Mouse (Mus musculus) layer of hippocampus, postnatal 14 days (tissue): Measurements from ENCODE around the gene Hs2st1. TPM values are rescaled to one million over a fixed set of nuclear protein-coding genes. Genes with fewer than 3 reads are reported as not detected.
A peak's percentile ranks its signal among the peaks of the same experiment; 100 is the strongest.

ENCODE experiments used
- DNase-seq, 2 experiments: peaks; one replicate each; pipeline ENCODE4 v3.0.0; 2021 to 2022; ENCODE audit warnings: low spot score in 2 of 2, mixed read lengths in 1 of 2
- total RNA-seq, 2 experiments: library from RNA; stranded (reverse); gene quantifications; 2 replicates each; pipeline ENCODE4 v1.2.3; 2021

The Hs2st1 gene
- total RNA-seq, 2 experiments from 2014 or later = 45.1 to 45.9 TPM

DNA sequence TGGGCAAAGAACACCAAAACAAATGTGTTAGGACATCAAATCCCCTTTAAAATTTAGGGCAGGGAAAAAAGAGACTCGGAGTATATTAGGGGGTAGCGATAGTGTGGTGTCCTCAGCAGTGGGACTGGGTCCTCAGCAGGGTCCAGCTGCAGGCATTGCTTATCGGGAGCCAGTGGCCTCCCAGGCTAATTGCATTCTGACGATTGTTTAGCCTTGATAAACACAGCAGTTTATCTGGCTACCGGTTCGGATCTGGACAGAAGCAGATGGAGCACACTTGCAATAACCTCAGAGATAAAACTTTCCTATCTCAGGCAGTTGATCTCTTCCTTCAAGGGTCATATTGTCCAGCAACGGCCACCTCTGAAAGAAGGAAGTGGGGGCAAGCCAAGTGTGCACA is 169.1 kb downstream of the Hs2st1 start:
- DNase-seq = no peak

GRCm38 (mm10) chr3:144400374-144400773 is 169.6 kb downstream of the Hs2st1 start:
- no peak for DNase-seq

DNA sequence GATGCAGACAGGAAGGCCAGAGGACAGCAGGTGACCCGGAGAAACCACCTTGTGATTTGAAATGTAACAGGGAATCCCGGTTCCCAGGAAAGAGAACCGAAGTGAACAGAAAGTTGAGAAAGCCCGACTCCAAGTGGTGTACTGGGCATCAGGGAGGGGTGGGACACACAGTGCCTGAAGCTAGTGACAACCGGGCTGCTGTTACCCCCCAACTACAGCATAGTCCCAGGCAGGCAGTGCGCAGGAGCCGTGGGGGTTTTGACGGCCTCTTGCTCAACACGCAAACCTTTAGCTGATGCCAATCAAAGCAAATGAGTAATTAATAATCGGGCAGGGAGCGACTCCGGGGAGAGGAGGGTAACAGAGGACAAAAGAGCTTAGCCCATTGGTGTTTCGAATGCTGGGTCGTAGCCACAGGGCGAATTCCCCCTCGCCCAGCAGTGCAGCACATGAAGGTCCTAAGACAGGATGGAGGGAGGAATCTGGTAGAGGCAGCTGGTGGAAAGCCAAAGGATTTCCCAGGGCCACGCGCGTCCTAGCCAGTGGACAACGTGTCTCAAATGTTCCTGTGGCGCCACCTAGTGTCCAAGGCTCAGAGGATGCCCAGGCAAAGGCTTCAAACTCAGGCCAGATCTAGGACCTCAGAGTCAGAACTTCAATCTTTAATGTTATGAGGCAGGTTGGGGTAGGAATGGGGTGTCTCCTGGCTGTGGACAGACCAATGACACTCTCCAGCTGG is 170.5 kb downstream of the Hs2st1 start:
- peak; percentile 87 to 89 for DNase-seq

DNA sequence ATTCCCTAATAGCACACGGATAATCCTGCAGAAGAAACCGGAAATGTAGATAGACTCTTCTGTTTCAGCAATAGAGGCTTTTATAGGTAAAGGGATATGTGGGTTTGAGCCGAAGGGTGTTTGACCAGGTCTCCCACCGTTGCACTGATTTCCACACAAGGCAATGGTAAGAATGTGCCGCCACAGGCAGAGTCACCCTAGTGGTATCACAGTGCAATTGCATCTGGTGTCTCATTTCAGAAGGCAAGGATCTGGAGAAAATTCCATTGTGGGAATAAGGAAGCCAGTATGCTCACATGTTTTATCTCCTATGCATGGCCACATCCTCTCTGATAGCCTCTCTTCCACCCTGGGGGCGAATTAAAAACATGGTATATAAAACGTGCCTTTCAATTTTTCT is 171.8 kb downstream of the Hs2st1 start:
- no peak for DNase-seq

DNA sequence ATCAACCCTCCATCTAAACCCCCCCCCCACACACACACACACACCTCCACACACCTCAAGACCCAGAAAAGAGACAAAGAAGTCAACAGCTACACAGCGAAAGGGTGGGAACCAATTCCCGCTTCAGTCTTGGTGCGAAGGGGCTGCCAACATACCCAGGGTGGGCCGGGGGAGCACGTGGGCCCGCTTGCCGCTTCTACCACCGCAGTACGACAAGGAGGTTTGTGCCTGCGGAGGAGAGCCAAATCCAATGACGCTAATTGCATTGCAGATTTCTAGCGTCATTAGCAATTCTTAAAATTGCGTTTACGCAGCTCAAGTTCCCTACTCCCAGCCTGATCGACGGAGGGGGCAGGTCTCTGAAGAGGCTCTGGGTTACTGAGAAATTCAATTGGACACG is 173.5 kb downstream of the Hs2st1 start:
- DNase-seq = no peak

- DNase-seq = no peak
Observed at GRCm38 (mm10) chr3:144394454-144394943, 175.5 kb downstream of the Hs2st1 start.

GRCm38 (mm10) chr3:144386446-144386845 is 183.5 kb downstream of the Hs2st1 start:
- DNase-seq = no peak

DNA sequence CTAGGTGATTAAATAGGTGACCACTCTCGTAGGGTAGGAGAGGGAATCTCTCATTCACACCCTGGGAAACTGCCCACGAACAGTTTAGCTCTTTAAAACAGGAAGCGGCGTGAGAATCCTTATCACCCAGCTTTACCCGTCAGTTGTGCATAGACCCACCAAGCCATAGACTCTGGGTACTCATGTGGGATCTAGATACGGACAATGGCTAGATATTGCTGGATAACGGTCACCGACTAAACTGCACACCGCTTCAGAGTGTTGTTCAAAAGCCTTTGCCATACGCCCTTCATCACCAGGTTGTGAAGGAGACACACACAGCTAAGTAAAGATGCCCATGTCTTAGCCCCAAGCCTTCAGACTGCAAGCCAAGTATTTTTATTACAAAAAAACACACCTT is 185.3 kb downstream of the Hs2st1 start:
- no peak for DNase-seq

- no peak for DNase-seq
Observed at GRCm38 (mm10) chr3:144381431-144381980, 188.5 kb downstream of the Hs2st1 start.

- peak in 1 of 2 experiments; percentile 66 for DNase-seq
Observed at GRCm38 (mm10) chr3:144380921-144381320, 189.1 kb downstream of the Hs2st1 start.

DNA sequence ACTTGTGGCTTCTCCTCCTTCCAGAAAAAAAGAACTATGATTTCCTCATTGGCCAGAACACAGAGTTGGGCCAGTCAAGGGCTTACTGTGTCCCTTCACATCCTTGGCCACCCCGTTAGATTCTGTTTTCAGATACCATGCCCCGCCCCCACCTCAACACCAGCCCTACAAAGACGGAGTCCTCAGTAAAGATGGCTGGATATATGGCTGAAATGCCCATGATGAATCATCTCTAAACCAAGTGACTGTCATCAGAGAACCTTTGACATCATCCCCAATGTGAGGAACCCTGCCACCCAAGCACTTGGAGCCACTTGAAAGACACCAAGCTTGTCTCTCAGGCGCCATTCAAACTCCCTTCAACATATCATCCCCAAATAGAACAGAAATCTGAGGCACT is 190.2 kb downstream of the Hs2st1 start:
- DNase-seq = no peak

Other genes starting within 250 kb of the Hs2st1 start
- 100 to 1,000 TPM; 296 to 301 TPM for gene Selenof, start 123 bp upstream of the Hs2st1 start, total RNA-seq
- gene Sh3glb1, start 150.2 kb upstream of the Hs2st1 start, total RNA-seq = 10 to 100 TPM; 89.0 to 90.8 TPM
- under 1 TPM; 0.60 to 0.72 TPM for gene Clca3a1, start 190.8 kb upstream of the Hs2st1 start, total RNA-seq
- gene Clca3a2, start 249.3 kb upstream of the Hs2st1 start, total RNA-seq = 1 to 10 TPM in 1 of 2 experiments, under 1 TPM in 1; 0.55 to 1.2 TPM